Mouse (Mus musculus): ENCODE measurements at regions not wholly inside any gene's neighbourhood (a gene's known extent, or its start where the extent isn't known, plus 50 kb on each side); places are given as distances from the start of the nearest gene placed in this dataset.

DNA sequence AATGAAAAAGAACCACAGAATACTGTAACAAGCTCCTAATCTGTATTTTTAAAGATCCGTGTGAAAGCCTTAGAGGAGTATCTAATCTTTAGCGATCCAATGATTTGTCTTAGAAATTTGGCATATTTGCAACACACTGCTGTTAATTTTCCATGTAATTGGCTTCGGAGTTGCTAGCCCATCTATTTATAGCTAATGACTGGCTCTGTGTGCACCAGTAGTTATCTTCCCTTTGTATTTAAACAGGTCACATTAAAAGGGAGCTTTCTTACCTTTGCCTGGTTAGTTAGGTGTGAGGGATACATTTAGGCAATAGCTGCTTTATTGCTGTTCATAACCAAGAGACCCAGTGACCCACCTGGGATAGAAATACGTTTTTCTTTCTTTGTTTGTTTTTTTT is 256.3 kb upstream of the Mme start:
- intact Hi-C loops (cut with DNase I), result no loop called here
- no peak for DNase-seq (ENCODE audit: low spot score in 2 of 2)

DNA sequence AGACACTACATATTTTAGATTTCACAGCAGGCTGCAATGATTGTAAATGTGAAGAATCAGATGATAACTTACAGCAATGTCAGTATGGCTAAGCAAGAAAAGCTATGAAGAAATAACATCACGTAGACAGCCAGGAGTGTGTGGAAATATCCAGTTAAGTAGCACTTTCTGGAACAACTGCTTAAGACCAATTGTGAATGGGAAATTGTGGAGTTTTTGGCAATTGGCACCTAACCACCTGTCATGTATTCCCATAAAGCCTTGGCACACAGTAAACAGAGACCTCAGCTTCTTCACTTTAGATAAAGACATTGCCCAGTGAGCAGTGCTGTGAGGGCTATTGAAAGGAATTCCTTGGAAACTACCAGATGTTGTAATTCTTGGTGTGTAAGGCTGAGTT is 264.4 kb upstream of the Mme start:
- no peak for DNase-seq (ENCODE audit: low spot score in 2 of 2)
- intact Hi-C loops (cut with DNase I), result no loop called here

DNA sequence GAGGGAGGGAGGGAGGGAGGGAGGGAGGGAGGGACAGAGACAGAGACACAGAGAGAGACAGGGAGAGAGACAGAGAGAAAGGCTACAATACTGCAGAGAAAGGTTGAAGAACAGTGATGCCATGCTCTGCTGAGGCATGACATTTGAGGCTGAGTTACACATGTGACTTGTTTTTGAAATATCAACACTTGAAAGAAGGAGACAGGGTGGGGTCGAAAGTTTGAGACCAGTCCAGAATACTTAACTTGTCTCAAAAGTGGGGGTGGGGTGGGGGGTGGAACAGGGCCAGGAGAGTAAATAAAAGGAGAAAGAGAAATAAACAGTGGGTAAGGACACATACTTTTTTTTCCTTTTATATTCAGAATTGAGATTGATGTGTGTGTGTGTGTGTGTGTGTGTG is 278.1 kb upstream of the Mme start:
- no peak for DNase-seq (ENCODE audit: low spot score in 2 of 2)
- intact Hi-C loops (cut with DNase I), result no loop called here

GRCm38 (mm10) chr3:62962608-62963007 is 278.7 kb upstream of the Mme start:
- intact Hi-C loops (cut with DNase I), result no loop called here
- no peak for DNase-seq (ENCODE audit: low spot score in 2 of 2)

DNA sequence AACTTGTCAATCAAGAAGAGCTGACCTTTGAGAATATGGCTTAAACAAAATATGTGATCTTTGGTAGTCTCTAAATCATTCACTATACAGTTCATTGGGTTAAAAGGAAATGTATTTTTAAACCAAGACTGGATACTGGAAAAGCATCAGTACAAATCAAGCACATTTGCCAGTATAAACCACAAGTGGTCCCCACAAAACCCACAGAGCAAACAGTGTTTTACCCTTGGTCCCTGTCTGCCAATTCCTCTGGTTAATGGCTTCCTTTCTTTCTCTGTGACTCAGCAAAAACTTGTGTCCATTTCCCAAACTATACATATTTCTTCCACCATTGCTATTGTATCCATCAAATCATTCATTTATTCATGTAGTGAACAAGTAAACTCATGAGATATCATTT is 296.0 kb upstream of the Mme start:
- no peak for DNase-seq (ENCODE audit: low spot score in 2 of 2)
- intact Hi-C loops (cut with DNase I), result no loop called here

GRCm38 (mm10) chr3:62938601-62939000 is 302.7 kb upstream of the Mme start:
- intact Hi-C loops (cut with DNase I), result no loop called here
- DNase-seq (ENCODE audit: low spot score in 2 of 2), result no peak

GRCm38 (mm10) chr3:62924441-62924840 is 316.9 kb upstream of the Mme start:
- intact Hi-C loops (cut with DNase I), result loop anchor here (5.0 to 10.0 kb wide), 2 partner anchors 630 to 943 kb away; no protein-coding TSS in a partner anchor
- DNase-seq (ENCODE audit: low spot score in 2 of 2), result peak; percentile 68 to 69

DNA sequence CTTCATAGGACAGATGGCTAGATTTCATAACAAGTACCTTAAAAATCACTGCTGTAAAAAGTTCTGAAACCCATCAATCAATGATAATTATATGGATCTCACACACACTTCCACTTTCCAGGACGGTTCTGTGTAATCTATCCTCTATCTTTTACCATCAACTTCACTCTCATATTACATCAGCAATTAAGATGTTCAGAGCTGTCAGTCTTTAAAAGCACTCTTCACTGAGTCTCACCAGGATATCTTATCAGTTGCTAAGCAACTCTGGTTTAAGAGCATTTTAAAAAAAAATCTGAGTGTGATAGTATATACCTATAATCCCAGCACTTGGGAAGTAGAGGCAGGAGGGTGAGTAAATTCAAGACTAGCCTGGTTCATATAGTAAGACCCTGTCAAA is 312.0 kb upstream of the Gpr149 start:
- intact Hi-C loops (cut with DNase I), result no loop called here

GRCm38 (mm10) chr3:62885104-62885503 is 280.2 kb upstream of the Gpr149 start:
- no peak for DNase-seq (ENCODE audit: low spot score in 2 of 2)
- intact Hi-C loops (cut with DNase I), result no loop called here

More for the DNA sequence above, 312.0 kb upstream of the Gpr149 start:
- no peak for DNase-seq (ENCODE audit: low spot score in 2 of 2)

- intact Hi-C loops (cut with DNase I), result no loop called here
- DNase-seq (ENCODE audit: low spot score in 2 of 2), result peak in 1 of 2 experiments; percentile 3
Observed at GRCm38 (mm10) chr3:62882310-62883073, 277.6 kb upstream of the Gpr149 start.

GRCm38 (mm10) chr3:62860731-62861130 is 255.8 kb upstream of the Gpr149 start:
- DNase-seq (ENCODE audit: low spot score in 2 of 2), result peak; percentile 25 to 42
- intact Hi-C loops (cut with DNase I), result loop anchor here (2.0 kb wide), 1 partner anchor 334 kb away; no protein-coding TSS in a partner anchor

GRCm38 (mm10) chr3:62835695-62836476 is 230.9 kb upstream of the Gpr149 start:
- no peak for DNase-seq (ENCODE audit: low spot score in 2 of 2)
- intact Hi-C loops (cut with DNase I), result no loop called here

DNA sequence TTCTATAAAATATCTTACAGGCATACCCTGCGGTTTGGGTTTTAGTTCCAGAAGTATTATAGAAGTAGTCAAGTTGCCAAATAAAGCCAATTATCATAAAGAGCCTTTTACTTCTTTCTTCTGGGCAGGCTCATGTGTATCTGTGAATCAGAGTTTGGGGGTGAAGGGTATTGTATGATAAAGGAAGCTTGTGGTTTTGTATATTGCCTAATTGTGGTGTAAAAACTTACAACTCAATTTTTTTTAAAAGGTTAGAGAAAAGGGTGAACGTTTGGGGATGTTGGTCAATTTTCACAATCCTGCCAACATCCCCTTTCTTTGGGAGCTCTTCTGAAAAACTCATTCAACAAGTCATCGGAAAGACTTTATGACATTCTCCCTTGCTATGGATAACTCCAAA is 219.0 kb upstream of the Gpr149 start:
- intact Hi-C loops (cut with DNase I), result no loop called here
- no peak for DNase-seq (ENCODE audit: low spot score in 2 of 2)

- intact Hi-C loops (cut with DNase I), result no loop called here
- no peak for DNase-seq (ENCODE audit: low spot score in 2 of 2)
Observed at GRCm38 (mm10) chr3:62801044-62801443, 196.1 kb upstream of the Gpr149 start.

GRCm38 (mm10) chr3:62786233-62786632 is 181.3 kb upstream of the Gpr149 start:
- intact Hi-C loops (cut with DNase I), result no loop called here
- DNase-seq (ENCODE audit: low spot score in 2 of 2), result no peak

Data from left cerebral cortex, postnatal 14 days (tissue).